Mouse (Mus musculus) liver (tissue): ENCODE data around the gene Crebl2.

Experiments used
- DNase-seq: peaks from one replicate; pipeline ENCODE4 v3.0.0-alpha.2; 2020; ENCODE audit warnings: mixed read lengths

Crebl2 gene

DNA sequence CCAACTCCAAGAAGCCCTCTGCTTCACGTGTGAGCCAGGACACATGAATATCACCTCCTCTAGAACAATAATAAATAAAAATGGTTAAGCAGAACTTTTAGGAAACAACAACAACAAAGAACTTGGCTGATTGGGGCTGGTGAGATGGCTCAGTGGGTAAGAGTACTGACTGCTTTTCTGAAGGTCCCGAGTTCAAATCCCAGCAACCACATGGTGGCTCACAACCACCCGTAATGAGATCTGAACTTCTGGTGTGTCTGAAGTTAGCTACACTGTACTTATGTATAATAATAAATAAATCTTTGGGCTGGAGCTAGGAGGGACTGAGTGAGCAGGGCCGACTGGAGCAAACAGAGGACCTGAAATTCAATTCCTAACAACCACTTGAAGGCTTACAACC, 47.3 kb downstream of the Crebl2 start:
- DNase-seq, result no peak

DNA sequence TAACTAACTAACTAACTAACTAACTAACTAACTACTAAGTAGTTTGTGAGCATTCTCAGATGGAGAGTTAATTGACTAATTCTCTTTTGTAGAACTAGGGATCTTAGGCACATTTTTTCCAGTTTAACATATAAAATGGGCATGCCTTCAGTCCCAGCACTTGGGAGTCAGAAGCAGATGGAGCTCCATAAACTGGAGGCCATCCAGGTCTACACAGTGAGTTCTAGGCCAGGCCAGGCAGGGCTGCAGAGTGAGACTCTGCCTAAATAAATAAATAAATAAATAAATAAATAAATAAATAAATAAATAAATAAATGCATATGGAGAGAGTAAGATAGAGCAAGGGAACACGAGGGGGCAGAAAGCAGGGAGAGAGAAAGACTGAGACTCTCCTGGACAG, 47.9 kb downstream of the Crebl2 start:
- no peak for DNase-seq

DNA sequence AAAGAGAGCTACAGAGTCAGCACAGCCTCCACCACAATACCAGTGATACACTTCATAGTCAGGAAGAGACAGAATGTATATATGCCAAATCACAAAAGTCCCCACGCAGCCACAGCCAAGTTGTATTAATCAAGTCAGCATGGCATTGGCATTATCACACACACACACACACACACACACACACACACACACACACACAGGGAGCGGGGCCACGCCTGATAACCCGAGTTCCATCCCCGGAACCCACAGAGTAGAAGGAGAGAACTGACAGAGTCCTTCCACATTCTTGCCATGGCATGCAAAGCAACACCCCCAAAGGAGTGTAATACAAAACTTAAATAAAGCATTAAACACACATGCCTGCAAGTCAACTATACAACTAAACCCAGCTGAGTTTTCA, 49.6 kb downstream of the Crebl2 start:
- peak; percentile 18 for DNase-seq

DNA sequence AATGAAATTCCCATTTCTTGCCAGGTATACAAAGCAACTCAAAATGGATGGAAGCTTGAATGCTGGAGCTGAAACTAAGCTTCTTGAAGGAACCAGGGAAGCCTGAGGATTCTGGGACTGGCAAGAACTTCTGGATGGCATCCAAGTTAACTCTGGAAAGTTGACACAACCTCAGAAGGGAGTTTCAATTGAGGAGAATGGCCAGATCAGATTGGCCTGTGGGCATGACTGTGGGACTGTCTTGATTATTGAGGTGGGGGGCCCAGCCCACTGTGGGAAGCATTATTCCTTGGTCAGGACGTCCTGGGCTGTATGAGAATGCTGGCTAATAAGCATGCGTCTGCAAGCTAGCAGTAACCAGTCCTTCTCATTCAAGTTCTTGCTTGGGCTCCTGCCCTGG, 50.1 kb downstream of the Crebl2 start:
- DNase-seq, result no peak

DNA sequence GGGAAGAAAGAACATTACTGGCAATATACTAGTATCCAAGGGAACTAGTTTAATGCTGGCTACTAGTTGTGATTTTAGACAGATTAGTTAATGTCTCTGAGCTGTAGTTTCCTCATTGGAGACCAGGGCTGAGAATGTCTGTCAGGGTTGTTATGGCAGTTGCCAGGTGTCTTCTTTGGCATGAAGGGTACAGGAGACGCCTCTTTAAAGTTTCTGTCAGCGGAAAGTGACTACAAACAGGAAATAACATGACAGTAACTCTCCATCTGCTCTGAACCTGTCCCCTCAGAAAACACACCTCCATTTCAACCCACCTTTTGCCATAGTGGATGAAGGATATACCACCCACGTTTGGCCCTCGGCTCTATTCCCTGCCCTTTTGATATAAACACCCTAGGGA, 53.7 kb downstream of the Crebl2 start:
- no peak for DNase-seq

DNA sequence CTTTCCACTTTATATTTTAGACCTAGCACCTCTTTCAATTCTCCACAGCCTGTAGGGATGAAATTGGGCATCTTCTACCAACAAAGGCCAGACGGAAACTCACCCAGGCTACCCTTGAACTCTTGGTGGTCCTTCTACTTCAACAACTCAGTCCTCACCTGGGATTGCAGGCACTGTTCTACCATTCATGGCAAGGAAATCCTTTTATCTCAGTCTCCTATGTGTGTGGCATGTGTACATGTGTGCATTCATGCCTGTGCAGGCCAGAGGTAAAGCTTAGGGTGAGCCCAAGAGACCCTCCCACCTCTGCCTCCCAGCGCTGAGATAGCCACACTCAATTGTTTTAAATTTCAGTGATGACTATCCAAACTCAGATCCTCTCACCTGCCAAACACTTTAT, 55.6 kb downstream of the Crebl2 start:
- DNase-seq, result no peak

DNA sequence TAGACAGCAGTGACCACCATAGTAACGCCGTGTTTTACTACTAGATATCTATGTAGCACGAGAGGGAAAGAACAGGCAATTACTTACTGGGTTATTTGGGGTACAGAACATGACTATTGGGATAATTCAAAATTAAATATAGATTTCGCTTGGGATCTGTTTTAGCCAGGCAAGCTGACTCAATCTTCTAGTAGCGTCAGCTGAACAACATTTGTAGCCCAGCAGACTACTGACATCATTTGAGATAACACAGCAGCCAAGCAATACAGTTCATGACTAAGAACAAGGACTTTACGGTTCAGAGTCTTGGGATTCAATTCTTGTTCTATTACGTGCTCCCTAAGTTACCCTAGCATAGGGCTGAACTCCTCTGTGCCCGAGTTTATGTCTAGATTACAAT, 56.5 kb downstream of the Crebl2 start:
- DNase-seq, result no peak

DNA sequence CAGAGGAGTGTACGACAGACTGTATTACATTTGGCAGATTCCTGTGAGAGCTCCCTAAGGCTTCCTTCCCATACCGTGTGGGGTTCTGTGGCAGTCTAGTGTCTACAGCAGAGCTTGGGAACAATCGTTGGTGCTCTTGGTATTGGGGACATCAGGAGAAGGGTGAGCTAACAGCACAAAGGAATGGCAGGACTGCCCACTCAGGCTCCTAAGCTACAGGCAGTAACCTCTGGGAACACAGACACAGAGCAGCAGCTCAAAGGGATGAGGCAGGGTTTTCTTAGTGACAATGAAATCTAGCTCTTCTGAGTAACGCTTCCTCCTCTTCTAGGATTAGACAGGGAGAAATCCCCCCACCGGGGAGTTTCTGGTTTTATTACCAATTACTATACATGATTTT, 57.1 kb downstream of the Crebl2 start:
- DNase-seq, result no peak

DNA sequence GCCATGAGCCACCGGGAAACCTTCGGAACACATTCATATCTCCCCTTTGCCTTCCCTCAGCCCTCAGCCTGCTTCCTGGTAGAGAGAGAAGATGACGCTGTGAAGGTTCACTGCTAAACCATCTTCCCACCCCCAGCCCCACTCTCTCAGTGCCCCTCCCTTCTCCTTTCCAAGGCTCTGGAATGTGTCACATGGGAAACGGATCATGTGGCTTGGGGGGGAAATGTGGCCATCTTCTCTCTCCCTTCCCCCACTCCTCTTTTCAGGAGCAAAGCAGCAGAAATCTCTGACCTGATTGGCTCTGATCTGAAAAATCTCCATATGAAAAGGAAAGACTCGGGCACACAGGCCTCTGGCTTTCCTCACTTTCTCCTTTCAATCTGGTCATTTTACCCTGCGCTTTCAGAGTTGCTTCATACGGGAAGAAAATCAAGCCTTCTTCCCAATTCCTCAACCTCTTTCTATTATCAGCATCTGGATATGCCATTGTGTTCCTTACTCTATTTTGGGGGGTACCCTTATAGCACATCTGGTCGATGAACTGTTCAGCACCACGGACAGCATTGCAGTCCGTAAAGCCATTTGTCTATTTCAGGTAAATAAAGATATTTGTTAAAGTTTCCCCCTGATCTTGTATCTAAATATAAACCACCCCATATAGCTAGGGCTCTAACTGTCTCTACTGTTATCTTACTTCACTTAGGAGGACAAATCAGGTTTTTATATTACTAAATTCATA, 57.9 kb downstream of the Crebl2 start:
- no peak for DNase-seq

DNA sequence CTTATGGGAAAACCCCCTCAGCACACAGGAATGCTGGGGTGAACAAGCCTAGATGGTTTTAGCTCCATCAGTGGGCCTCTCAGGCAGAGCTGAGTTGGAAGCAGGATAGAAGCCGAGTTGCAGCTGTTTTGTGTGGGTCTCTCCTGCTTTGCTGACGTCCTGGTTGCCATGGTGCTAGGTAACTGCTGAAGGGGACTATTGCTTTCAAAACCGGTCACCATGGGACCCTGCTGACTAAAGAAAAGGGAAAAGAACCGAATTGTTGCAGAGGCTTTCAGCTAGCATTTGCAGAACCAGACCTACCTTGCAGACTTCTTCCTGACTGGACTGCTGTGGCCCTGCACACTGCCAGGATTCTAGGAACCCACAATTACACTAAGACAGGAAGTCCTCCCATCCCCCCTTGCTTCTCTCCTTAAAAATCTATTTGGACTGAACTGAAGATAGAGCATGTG, 58.6 kb downstream of the Crebl2 start:
- DNase-seq, result no peak

DNA sequence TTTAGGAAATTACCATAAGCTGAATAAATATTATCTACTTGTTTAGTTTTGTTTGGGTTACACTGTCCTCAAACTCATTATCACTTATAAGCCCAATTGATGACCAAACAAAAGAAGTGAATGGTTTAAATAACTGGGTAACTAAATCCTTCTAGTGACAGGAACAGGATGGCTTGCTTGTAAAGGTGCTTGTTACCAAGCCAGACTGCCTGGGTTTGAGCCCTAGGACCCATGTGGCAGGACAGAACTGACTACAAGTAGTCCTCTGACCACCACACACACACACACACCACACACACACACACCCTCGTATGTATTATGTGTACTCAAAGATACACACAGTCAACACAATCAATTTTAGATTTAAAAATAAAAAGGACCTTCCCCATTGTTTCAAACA, 59.8 kb downstream of the Crebl2 start:
- DNase-seq, result no peak

DNA sequence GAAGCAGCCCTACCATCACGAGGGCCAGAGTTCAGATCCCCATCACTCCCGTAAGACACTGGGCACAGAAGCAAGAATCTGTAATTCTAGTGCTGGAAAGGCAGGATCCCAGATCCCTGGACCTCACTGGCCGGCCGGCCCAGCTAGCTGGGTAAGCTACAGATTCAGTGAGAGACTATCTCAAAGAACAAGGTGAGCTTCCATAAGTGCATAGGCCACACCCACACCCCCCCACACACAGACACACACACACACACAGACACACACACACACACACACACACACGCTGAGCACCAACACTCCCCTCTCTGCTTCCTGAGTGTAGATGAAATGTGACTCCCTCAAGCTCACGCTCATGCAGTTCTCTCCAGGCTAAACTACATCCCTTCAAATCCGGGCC, 60.5 kb downstream of the Crebl2 start:
- DNase-seq, result no peak

DNA sequence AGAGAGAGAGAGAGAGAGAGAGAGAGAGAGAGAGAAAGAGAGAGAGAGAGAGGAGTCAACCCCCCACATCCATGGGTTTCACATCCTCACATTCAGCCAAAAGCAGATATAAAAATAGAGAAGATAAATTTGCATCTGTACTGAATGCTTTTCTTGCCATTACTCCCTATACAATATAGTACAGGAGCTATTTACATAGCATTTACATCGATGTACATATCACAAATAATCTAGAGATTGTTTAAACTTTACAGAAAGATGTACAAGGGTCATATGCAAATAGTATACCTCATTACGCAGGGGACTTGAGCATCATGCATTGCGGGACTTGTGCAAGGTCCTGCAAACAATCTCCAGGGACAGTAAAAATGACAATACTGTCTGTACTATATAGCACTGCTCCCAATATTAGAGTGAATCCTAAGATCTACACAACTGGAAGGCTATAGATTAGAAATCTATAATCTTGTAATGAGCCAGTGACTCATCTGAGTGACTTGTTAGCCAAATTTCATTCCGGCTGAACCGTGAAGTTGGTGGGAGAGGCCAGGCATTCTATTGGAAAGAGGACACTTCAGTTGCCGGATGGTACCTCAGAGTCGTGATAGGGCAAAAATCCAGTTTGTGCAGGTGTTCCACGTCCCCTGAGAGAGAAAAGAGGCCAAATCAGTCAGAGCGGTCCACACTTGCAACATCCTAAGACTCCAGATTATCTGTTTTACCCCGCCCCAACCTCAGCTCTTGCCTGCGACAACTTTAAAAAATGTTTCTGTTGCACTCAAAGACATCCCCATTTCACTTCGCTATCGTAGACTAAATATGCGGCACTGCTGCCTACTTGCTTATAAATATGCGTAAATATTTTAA, 66.8 kb downstream of the Crebl2 start:
- peak; percentile 46 for DNase-seq

DNA sequence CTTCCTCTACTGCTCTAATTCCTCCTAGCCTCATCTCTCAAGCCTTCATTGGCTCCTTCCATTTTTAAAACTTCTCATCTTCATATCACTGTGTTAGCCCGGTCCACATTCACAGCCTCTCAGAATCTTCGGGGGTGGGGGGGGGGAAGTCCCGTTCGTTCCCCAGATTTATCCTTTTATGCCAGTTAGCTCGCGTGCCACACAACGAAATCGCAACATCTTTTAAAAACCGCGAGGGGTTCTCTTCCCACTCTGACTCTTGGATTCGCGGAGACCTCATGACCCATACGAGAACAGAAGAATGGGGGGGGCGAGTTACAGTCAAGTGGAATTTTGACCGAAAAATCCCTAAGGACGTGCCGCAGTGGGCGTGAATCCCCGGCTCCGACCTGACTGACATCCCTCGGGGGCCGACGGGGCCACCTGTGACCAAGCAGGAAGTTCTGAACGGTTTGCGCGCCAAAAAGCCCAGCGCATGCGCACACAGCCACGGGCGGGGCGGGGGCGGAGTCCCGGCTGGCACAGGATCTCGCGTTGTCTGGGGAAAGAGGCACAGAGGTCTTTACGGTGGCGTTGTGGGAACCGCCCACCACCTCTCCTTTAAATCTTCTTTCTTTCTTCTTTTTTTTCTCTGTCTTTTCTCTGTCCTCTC, 67.6 kb downstream of the Crebl2 start:
- DNase-seq, result peak; percentile 98

DNA sequence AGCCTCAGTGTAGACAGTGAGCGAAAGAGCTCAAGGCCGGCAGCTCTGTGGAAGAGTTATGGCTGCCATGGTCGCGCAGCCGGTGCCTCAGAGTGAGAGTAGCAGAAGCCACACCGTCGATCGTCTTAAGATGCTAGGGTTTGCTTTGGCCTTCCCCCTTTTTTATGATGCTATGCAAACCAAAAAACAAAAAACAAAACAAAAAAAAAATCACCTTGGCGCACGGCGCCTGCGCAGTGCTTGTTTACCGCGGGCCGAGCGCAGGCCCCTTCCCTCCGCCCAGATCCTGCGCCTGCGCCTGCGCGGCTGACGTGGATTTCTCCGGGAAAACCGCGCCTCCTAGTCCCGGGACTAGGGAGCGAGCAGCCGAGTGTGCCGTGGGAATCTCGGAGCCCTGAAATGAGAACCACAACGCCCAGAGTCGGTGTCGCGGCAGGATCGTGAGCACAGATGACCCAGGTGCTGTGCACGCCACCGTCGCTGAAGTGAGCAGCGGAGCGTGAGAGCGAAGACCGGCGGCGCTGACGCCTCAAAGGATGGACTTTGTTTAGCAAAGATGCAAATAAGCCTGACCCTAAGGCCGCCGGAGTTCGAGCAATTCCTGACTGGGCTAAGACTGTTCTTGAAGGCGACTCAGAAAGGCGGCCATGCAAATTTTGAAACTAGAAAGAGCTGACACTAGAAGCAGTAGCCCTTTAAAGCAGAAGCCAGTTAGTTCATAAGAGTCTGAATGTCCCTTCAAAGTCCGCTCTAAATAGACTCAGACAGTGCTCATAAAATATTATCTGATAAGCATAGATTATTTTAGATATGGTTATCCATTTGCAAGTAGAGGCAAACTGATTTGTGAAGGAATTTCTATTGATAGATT, 68.4 kb downstream of the Crebl2 start, which contains the start of gene Gpr19:
Gene Gpr19 (minus strand): TSS at position 484 of the 871 bp plus-strand sequence.
- DNase-seq, result peak; percentile 93

DNA sequence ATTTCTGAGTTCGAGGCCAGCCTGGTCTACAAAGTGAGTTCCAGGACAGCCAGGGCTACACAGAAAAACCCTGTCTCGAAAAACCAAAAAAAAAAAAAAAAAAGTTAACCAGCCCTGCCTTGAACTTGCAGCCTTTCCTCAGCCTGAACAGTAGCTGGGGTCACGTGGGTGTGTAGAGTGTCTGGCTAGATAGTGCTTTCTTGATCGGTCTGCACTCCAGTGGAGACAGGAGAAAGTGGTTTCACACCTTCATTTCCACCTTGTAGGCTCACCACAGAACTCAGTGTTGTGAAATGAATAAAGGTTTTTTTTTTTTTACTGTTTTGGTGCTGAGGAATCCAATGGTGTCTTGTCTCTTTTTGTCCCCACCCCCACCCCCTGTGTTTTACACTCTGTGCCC, 73.4 kb downstream of the Crebl2 start:
- DNase-seq, result no peak

DNA sequence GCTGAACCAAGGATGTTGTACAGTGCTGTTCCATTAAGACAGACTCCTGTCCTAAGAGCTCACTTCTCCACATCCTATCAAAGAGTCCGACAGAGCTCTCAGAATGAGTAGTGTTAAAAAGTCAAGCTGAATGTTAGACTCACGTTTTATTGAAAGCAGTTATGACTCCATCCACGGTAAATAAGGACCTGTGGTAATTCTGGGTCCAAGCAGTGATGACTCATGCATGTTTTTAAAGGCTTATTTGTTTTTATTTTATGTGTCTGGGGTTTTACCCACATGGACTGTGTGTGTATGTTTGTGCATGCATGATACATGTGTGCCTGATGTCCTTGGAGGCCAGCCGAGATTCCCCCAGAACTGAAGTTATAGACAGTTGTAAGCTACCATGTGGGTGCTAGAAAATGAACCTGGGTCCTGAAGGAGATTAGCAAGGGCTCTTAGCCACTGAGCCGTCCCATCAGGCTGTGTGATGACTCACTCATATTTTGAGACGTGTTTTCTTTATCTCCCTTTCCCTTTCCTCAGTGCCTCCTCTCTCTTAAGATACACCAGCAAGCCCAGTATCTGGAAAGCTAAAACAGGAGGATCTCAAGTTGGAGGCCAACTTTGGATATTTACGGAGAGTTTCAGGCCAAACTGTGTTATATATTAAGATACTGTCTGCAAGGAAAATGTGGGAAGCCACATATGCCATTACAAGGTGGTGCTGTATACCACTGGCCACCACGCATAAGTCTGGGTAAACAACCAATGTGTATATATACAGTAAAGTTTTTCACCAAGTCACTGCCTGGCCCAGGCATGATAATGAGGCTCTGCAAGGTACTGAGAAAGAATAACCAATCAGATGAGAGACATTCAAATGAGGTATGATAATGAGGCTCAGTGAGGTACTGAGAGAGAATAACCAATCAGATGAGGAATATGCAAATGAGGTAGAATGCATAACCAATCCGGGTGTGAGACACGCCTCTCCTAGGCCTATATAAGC, 74.2 kb downstream of the Crebl2 start:
- no peak for DNase-seq

DNA sequence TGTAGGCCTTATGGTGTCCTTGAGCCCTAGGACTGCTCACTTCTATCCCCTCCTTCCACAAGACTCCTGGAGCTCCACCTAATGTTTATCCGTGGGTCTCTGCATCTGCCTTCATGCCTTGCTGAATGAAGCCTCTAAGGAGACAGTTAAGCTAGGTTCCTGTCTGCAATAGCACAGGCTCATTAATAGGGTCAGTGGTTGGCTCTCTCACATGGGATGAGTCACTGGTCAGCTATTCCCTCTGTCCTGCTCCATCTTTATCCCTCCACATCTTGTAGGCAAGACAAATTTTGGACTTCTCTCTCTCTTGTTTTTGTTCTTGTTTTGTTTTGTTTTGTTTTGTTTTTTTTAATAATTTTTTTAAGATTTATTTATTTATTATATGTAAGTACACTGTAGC, 75.9 kb downstream of the Crebl2 start:
- DNase-seq, result no peak
